In the genomic region with DNA sequence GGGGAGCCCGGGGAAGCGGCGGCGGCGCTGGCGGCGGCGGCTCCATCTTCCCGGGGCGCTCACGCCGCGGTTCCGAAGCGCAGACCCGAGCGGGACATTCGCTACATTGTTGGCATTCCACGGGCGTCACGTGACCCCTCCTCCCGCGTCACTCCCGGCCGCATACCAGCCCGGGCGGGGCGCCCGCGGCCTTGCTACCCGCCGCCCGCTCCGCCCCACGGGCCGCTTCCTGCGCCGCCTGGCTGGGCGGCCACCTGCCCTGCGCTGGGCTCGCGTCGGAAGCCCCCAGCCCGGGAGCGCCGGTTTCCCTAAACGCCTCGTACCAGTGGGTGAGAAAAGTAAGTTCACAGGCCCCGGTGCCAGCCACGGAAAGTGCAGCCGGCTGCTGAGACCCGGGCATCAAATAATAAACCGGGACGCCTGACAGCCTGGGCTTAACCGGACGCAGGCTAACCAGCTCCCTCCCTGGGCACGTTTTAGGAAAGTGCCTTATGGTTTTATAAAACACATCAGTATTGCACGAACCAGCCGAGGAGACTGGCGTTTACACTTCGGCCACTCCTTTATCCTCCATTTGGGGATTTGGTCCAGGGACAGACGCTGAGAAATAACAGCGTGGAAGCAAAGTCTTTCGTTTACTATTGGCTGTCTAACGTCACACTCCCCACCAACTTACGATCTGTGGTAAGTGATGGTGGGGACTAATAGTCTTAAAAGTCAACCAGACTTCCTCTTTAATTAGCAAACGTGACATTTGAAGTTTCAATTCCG, we compare ENCODE assay signal across 8 mouse cellular contexts. TPM values are rescaled to one million over a fixed set of nuclear protein-coding genes. Genes with fewer than 3 reads are reported as not detected.
DNase-seq lines count a peak whose midpoint lies in the region; ATAC-seq and TF ChIP-seq lines count a peak whose summit lies in the region.

A gene (minus strand): TSS at position 103 of the 771 bp plus-strand sequence.

- peak within 1 kb of the TSS; percentile 82 for H3K4me3 ChIP-seq in embryonic facial prominence, embryonic 13.5 days
- H3K4me3 ChIP-seq in heart, adult 2 months, result peak within 1 kb of the TSS; percentile 77
- peak within 1 kb of the TSS; percentile 97 for H3K4me3 ChIP-seq in limb, embryonic 12.5 days (replicated peaks)
- peak within 1 kb of the TSS; percentile 91 for H3K4me3 ChIP-seq in midbrain, embryonic 14.5 days (replicated peaks; ENCODE audit: low read depth, low read length)

- H3K9me3 ChIP-seq in embryonic facial prominence, embryonic 13.5 days, result no peaks in the 10 kb centered on the region
- no peaks in the 10 kb centered on the region for H3K9me3 ChIP-seq in limb, embryonic 12.5 days
- H3K9me3 ChIP-seq in midbrain, embryonic 14.5 days (ENCODE audit: control insufficient read depth, low read length), result no peaks in the 10 kb centered on the region

- H3K36me3 ChIP-seq in embryonic facial prominence, embryonic 13.5 days, result no peaks in the 10 kb centered on the region
- peaks cover 12% of the 10 kb centered on the region for H3K36me3 ChIP-seq in heart, adult 2 months (ENCODE audit: control insufficient read depth, insufficient read depth, low read length)
- H3K36me3 ChIP-seq in limb, embryonic 12.5 days, result no peaks in the 10 kb centered on the region
- H3K36me3 ChIP-seq in midbrain, embryonic 14.5 days (ENCODE audit: control insufficient read depth, insufficient read depth, low read length), result no peaks in the 10 kb centered on the region

- TF ChIP-seq EP300 in heart, adult 2 months (IDR thresholded peaks at IDR 0.05; ENCODE audit: insufficient read depth, low read depth, low read length), result peak; percentile 59

- peak within 1 kb of the TSS; percentile 71 for H3K4me2 ChIP-seq in embryonic facial prominence, embryonic 13.5 days
- peak within 1 kb of the TSS; percentile 62 for H3K4me2 ChIP-seq in limb, embryonic 12.5 days
- peak within 1 kb of the TSS; percentile 92 for H3K4me2 ChIP-seq in midbrain, embryonic 14.5 days (ENCODE audit: low read length)

- peak; percentile 88 for ATAC-seq in embryonic facial prominence, embryonic 13.5 days (ENCODE audit: insufficient number of reproducible peaks, insufficient read depth, low FRiP score, low TSS enrichment, low read depth)
- peak; percentile 88 for ATAC-seq in limb, embryonic 12.5 days (ENCODE audit: insufficient number of reproducible peaks, insufficient read depth, low FRiP score, low TSS enrichment, low read depth)
- peak; percentile 90 for ATAC-seq in midbrain, embryonic 14.5 days (ENCODE audit: low FRiP score, low TSS enrichment)

- peak; percentile 90 for DNase-seq in 3T3-L1 (ENCODE audit: low read depth, low spot score)
- DNase-seq in adrenal gland, postnatal 36 days, result peak; percentile 95 to 96
- peak; percentile 97 for DNase-seq in heart, adult 2 months
- DNase-seq in kidney, adult 8-10 months, result peak; percentile 93 to 95
- DNase-seq in midbrain, embryonic 14.5 days, result peak; percentile 89
- peak; percentile 81 for DNase-seq in spleen, adult 12 weeks (ENCODE audit: low spot score)

- peaks cover 36% of the 10 kb centered on the region for H3K4me1 ChIP-seq in embryonic facial prominence, embryonic 13.5 days
- H3K4me1 ChIP-seq in heart, adult 2 months (ENCODE audit: control insufficient read depth, insufficient read depth, low read length), result peaks cover 13% of the 10 kb centered on the region
- peaks cover 30% of the 10 kb centered on the region for H3K4me1 ChIP-seq in limb, embryonic 12.5 days (replicated peaks)
- peaks cover 18% of the 10 kb centered on the region; the same call in 1 of the 2 replicates for H3K4me1 ChIP-seq in midbrain, embryonic 14.5 days (ENCODE audit: control insufficient read depth, insufficient read depth, low read length)

- peak; percentile 44 for TF ChIP-seq CTCF in heart, adult 2 months (IDR thresholded peaks at IDR 0.05)

- WGBS in embryonic facial prominence, embryonic 13.5 days, result under 1% methylated on average over 67 of the region's 68 CpGs
- WGBS in heart, adult 2 months, result under 1% methylated on average over 67 of the region's 68 CpGs
- WGBS in limb, embryonic 12.5 days, result under 1% methylated on average over 67 of the region's 68 CpGs
- WGBS in midbrain, embryonic 14.5 days, result under 1% methylated on average over 67 of the region's 68 CpGs

- TF ChIP-seq POLR2A in heart, adult 2 months (IDR thresholded peaks at IDR 0.05; ENCODE audit: insufficient read depth, low read depth, low read length), result peak; percentile 76; the same call in 1 of the 2 replicates

- intact Hi-C loops in heart, adult 2 months (cut with DNase I), result loop anchor here (1.0 to 5.0 kb wide), 4 partner anchors 39 to 324 kb away; a partner anchor contains a TSS

- no peaks in the 10 kb centered on the region for H3K27me3 ChIP-seq in embryonic facial prominence, embryonic 13.5 days
- no peaks in the 10 kb centered on the region for H3K27me3 ChIP-seq in heart, adult 2 months (ENCODE audit: control insufficient read depth, insufficient read depth, low read length)
- H3K27me3 ChIP-seq in limb, embryonic 12.5 days, result no peaks in the 10 kb centered on the region
- no peaks in the 10 kb centered on the region; the same call in 1 of the 2 replicates for H3K27me3 ChIP-seq in midbrain, embryonic 14.5 days (ENCODE audit: control insufficient read depth, insufficient read depth, low read length)

- peaks cover 7% of the 10 kb centered on the region for H3K79me2 ChIP-seq in heart, adult 2 months (replicated peaks; ENCODE audit: control insufficient read depth, insufficient read depth, low read length)

- peak within 1 kb of the TSS; percentile 94 for H3K27ac ChIP-seq in embryonic facial prominence, embryonic 13.5 days
- peak within 1 kb of the TSS; percentile 93 for H3K27ac ChIP-seq in heart, adult 2 months
- peak within 1 kb of the TSS; percentile 96 for H3K27ac ChIP-seq in limb, embryonic 12.5 days
- H3K27ac ChIP-seq in midbrain, embryonic 14.5 days (replicated peaks; ENCODE audit: low read depth, low read length), result peak within 1 kb of the TSS; percentile 78

- peak within 1 kb of the TSS; percentile 95 for H3K9ac ChIP-seq in embryonic facial prominence, embryonic 13.5 days
- peak within 1 kb of the TSS; percentile 79 for H3K9ac ChIP-seq in heart, adult 2 months (ENCODE audit: low read depth, low read length)
- H3K9ac ChIP-seq in limb, embryonic 12.5 days (replicated peaks), result peak within 1 kb of the TSS; percentile 98
- H3K9ac ChIP-seq in midbrain, embryonic 14.5 days (replicated peaks; ENCODE audit: low read length), result peak within 1 kb of the TSS; percentile 81

RNA-seq across cellular contexts. Expression of the gene that starts here (rescaled TPM):
- 1 to 10 TPM; 1.9 to 2.2 TPM for total RNA-seq in adrenal gland, postnatal 36 days (2021)
- not detected in 2 replicates for polyA plus RNA-seq in embryonic facial prominence, embryonic 13.5 days (2015; fragmentation: Nextera tagmentation; extraction: Ambion mirVana)
- 1 to 10 TPM; 1.9 to 2.2 TPM for total RNA-seq in heart, adult 2 months (2021)
- not detected in 2 replicates for polyA plus RNA-seq in heart, adult 2 months (2012; rRNA removed)
- polyA plus RNA-seq in limb, embryonic 12.5 days (2016; fragmentation: Nextera tagmentation; extraction: Ambion mirVana), result not detected in 2 replicates
- polyA plus RNA-seq in midbrain, embryonic 14.5 days (2014; fragmentation: Nextera tagmentation; extraction: Ambion mirVana), result not detected in 2 replicates

Comparison
In these comparisons a context has a peak if more than half of its experiments do, and no peak if none do; other contexts are left out.
1. Peak in every context shown above with its lines: DNase-seq, ATAC-seq, H3K4me3 ChIP-seq and H3K27ac ChIP-seq.
2. Peak in ATAC-seq, H3K4me3 ChIP-seq, H3K27ac ChIP-seq, H3K9ac ChIP-seq and H3K4me2 ChIP-seq in embryonic facial prominence, embryonic 13.5 days; RNA of the gene not detected or under 1 TPM.
3. Peak in ATAC-seq, H3K4me3 ChIP-seq, H3K27ac ChIP-seq, H3K9ac ChIP-seq and H3K4me2 ChIP-seq in limb, embryonic 12.5 days; RNA of the gene not detected or under 1 TPM.
4. Peak in DNase-seq, ATAC-seq, H3K4me3 ChIP-seq, H3K27ac ChIP-seq, H3K9ac ChIP-seq and H3K4me2 ChIP-seq in midbrain, embryonic 14.5 days; RNA of the gene not detected or under 1 TPM.